Mouse (Mus musculus): ENCODE measurements at regions not wholly inside any gene's neighbourhood (a gene's known extent, or its start where the extent isn't known, plus 50 kb on each side); places are given as distances from the start of the nearest gene placed in this dataset.

DNA sequence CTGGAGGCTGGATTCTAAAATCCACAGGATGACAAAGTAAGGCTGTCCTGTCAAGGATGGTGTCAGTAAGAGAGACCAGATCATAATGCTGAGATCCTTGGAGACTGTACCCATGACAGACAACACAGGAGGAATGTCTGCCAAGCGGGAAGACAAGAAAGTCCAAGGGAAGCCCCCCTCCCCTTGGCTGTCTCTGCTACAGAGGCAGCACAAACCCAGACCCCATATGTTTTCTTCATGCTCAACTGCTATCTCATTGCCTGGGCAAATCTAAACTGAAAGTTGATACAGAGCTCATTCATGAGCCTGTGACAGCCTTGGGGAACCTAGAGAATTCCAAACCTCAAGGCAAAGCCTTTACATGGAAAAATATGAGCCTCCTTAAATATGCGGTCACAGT lies 177.7 kb upstream of the Id4 start:
- no peak for TF ChIP-seq CTCF (IDR thresholded peaks at IDR 0.05; ENCODE audit: low read depth)
- no peak for TF ChIP-seq EP300 (IDR thresholded peaks at IDR 0.05; ENCODE audit: low read depth)
